Mouse (Mus musculus) midbrain, postnatal 0 days (tissue): Measurements from ENCODE around the gene Serpina3i. TPM values are rescaled to one million over a fixed set of nuclear protein-coding genes. Genes with fewer than 3 reads are reported as not detected.

Experiments
- ATAC-seq: fragments of 200-750 bp; cut with Nextera tagmentation; 2 replicates; pipeline ENCODE4 v1.8.0; 2017; ENCODE audit warnings: moderate number of reproducible peaks, mild to moderate bottlenecking, moderate TSS enrichment, moderate library complexity; ENCODE audit not compliant: low FRiP score
- DNase-seq: peaks from one replicate; pipeline ENCODE4 v3.0.0-alpha.2; 2015; ENCODE audit warnings: low spot score
- H3K27ac ChIP-seq: fragments of 300-500 bp; sonication (generic); 2 replicates; pipeline ENCODE4 v1.5.1; 2014; ENCODE audit warnings: low read depth, mild to moderate bottlenecking, low read length, mixed read lengths
- H3K27me3 ChIP-seq: fragments of 300-500 bp; sonication (generic); 2 replicates; pipeline ENCODE4 v1.6.1; 2014; ENCODE audit warnings: low read length, control low read depth, mixed read lengths; ENCODE audit not compliant: insufficient read depth
- H3K36me3 ChIP-seq: fragments of 300-500 bp; sonication (generic); 2 replicates; pipeline ENCODE4 v1.6.1; 2014; ENCODE audit warnings: low read length, control low read depth, mixed read lengths; ENCODE audit not compliant: insufficient read depth
- H3K4me1 ChIP-seq: fragments of 300-500 bp; sonication (generic); 2 replicates; pipeline ENCODE4 v1.6.1; 2014; ENCODE audit warnings: mild to moderate bottlenecking, control low read depth, antibody characterized with exemption, low read length, mixed read lengths; ENCODE audit not compliant: insufficient read depth
- H3K4me2 ChIP-seq: fragments of 300-500 bp; sonication (generic); 2 replicates; pipeline ENCODE4 v1.6.1; 2014; ENCODE audit warnings: low read depth, mild to moderate bottlenecking, low read length, mixed read lengths; ENCODE audit not compliant: poor library complexity, severe bottlenecking
- H3K4me3 ChIP-seq: fragments of 300-500 bp; sonication (generic); 2 replicates; pipeline ENCODE4 v1.5.1; 2014; ENCODE audit warnings: low read depth, mild to moderate bottlenecking, low read length, moderate library complexity
- H3K9ac ChIP-seq: fragments of 300-500 bp; sonication (generic); replicated peaks from 2 replicates; pipeline ENCODE4 v1.6.1; 2014; ENCODE audit warnings: mild to moderate bottlenecking, low read length, moderate library complexity, mixed read lengths; ENCODE audit not compliant: poor library complexity, severe bottlenecking
- H3K9me3 ChIP-seq: fragments of 300-500 bp; sonication (generic); 2 replicates; pipeline ENCODE4 v1.6.1; 2016; ENCODE audit warnings: low read length, control low read depth
- CTCF ChIP-seq: IDR thresholded peaks from 2 replicates; pipeline ENCODE4 v1.5.1; 2016; ENCODE audit warnings: antibody characterized with exemption, mild to moderate bottlenecking
- WGBS: fragments of 180-500 bp; shearing (Covaris S2); extraction: QIAGEN DNeasy Blood & Tissue Kit; methylation state at CpG from one replicate; pipeline ENCODE4 v1.1.7; 2014; 5-methylcytosine and 5-hydroxymethylcytosine counted together
- polyA plus RNA-seq: library from polyadenylated mRNA; unstranded; fragments of >200 nt; fragmentation: Nextera tagmentation; extraction: Ambion mirVana; gene quantifications from 2 replicates; pipeline ENCODE4 v1.2.1, GENCODE M21; 2015
- total RNA-seq: library from RNA; depleted of rRNA; stranded (reverse); fragments of >200 nt; gene quantifications from 2 replicates; pipeline ENCODE4 v1.2.3, GENCODE M21; 2014; rRNA removed

Gene Serpina3i
- total RNA-seq, result 0.49 TPM in 1 of 2 replicates, not detected in the other
- not detected in 2 replicates for polyA plus RNA-seq

- Histone ChIP-seq H3K36me3 (no peaks in the 10 kb centered on the region), H3K9ac (no peak within 1 kb of the TSS), H3K4me2 (no peak within 1 kb of the TSS), H3K27ac (no peak within 1 kb of the TSS), H3K27me3 (no peaks in the 10 kb centered on the region), H3K4me3 (no peak within 1 kb of the TSS), H3K9me3 (no peaks in the 10 kb centered on the region), H3K4me1 (no peaks in the 10 kb centered on the region)
- no peak for TF ChIP-seq CTCF
- no peak for ATAC-seq
- no peak for DNase-seq
Observed at GRCm38 (mm10) chr12:104262863-104263262, at the start of gene Serpina3i. Serpina3i (plus strand) TSS chr12:104263122.

- H3K9ac ChIP-seq, result no peak overlapping the region
- WGBS, result 33% methylated on average over 2 of the region's 2 CpGs
- no peak for TF ChIP-seq CTCF
- no peaks in the 10 kb centered on the region for H3K27me3 ChIP-seq
- H3K9me3 ChIP-seq, result no peaks in the 10 kb centered on the region
- H3K4me2 ChIP-seq, result no peak overlapping the region
- ATAC-seq (no peak), DNase-seq (no peak)
- H3K27ac ChIP-seq, result no peak overlapping the region
- H3K4me3 ChIP-seq, result no peak overlapping the region
- H3K36me3 ChIP-seq, result no peaks in the 10 kb centered on the region
- H3K4me1 ChIP-seq, result no peaks in the 10 kb centered on the region
Observed at GRCm38 (mm10) chr12:104213689-104214444, 49.1 kb upstream of the Serpina3i start.

- H3K4me2 ChIP-seq, result no peak within 1 kb of the TSS
- no peak within 1 kb of the TSS for H3K9ac ChIP-seq
- H3K27me3 ChIP-seq, result no peaks in the 10 kb centered on the region
- DNase-seq (no peak), ATAC-seq (no peak)
- no peak within 1 kb of the TSS for H3K27ac ChIP-seq
- H3K9me3 ChIP-seq, result no peaks in the 10 kb centered on the region
- no peak within 1 kb of the TSS for H3K4me3 ChIP-seq
- no peaks in the 10 kb centered on the region for H3K4me1 ChIP-seq
- no peak for TF ChIP-seq CTCF
- no peaks in the 10 kb centered on the region for H3K36me3 ChIP-seq
- WGBS, result 48% methylated on average over 1 of the region's 1 CpGs
Observed at GRCm38 (mm10) chr12:104214445-104214753, 48.5 kb upstream of the Serpina3i start, which contains the start of gene Serpina3f. Serpina3f (plus strand) TSS chr12:104214544.

- 77% methylated on average over 1 of the region's 1 CpGs for WGBS
- no peaks in the 10 kb centered on the region for H3K27me3 ChIP-seq
- no peak overlapping the region for H3K27ac ChIP-seq
- H3K9me3 ChIP-seq, result no peaks in the 10 kb centered on the region
- H3K9ac ChIP-seq, result no peak overlapping the region
- DNase-seq (no peak), ATAC-seq (no peak)
- H3K4me2 ChIP-seq, result no peak overlapping the region
- H3K36me3 ChIP-seq, result no peaks in the 10 kb centered on the region
- no peaks in the 10 kb centered on the region for H3K4me1 ChIP-seq
- TF ChIP-seq CTCF, result no peak
- no peak overlapping the region for H3K4me3 ChIP-seq
Observed at GRCm38 (mm10) chr12:104215249-104215648, 47.7 kb upstream of the Serpina3i start.

GRCm38 (mm10) chr12:104221616-104222015, 41.3 kb upstream of the Serpina3i start:
- TF ChIP-seq CTCF, result no peak
- no peaks in the 10 kb centered on the region for H3K36me3 ChIP-seq
- 85% methylated on average over 1 of the region's 1 CpGs for WGBS
- H3K27me3 ChIP-seq, result no peaks in the 10 kb centered on the region
- no peaks in the 10 kb centered on the region for H3K4me1 ChIP-seq
- DNase-seq, result no peak
- no peak overlapping the region for H3K27ac ChIP-seq
- H3K4me3 ChIP-seq, result no peak overlapping the region
- no peak overlapping the region for H3K4me2 ChIP-seq
- ATAC-seq, result no peak
- no peak overlapping the region for H3K9ac ChIP-seq
- no peaks in the 10 kb centered on the region for H3K9me3 ChIP-seq

- Histone ChIP-seq H3K36me3 (no peaks in the 10 kb centered on the region), H3K9me3 (no peaks in the 10 kb centered on the region), H3K27me3 (no peaks in the 10 kb centered on the region), H3K27ac (no peak overlapping the region), H3K4me1 (no peaks in the 10 kb centered on the region), H3K9ac (no peak overlapping the region), H3K4me2 (no peak overlapping the region), H3K4me3 (no peak overlapping the region)
- no peak for TF ChIP-seq CTCF
- DNase-seq (no peak), ATAC-seq (no peak)
- 77% methylated on average over 1 of the region's 1 CpGs for WGBS
Observed at GRCm38 (mm10) chr12:104223690-104224089, 39.2 kb upstream of the Serpina3i start.
